Mouse (Mus musculus) neural tube, embryonic 12.5 days (tissue): ENCODE results near the gene Spag8. TPM values are rescaled to one million over a fixed set of nuclear protein-coding genes. Genes with fewer than 3 reads are reported as not detected.

Experiments
- ATAC-seq: fragments of 200-750 bp; cut with Nextera tagmentation; 2 replicates; pipeline ENCODE4 v1.8.0; 2017; ENCODE audit warnings: low read depth, mild to moderate bottlenecking, moderate TSS enrichment, moderate library complexity; ENCODE audit not compliant: low FRiP score
- H3K27ac ChIP-seq: fragments of 300-500 bp; sonication (generic); 2 replicates; pipeline ENCODE4 v1.5.1; 2016
- H3K27me3 ChIP-seq: fragments of 300-500 bp; sonication (generic); replicated peaks from 2 replicates; pipeline ENCODE4 v1.6.1; 2016; ENCODE audit warnings: mild to moderate bottlenecking
- H3K36me3 ChIP-seq: fragments of 300-500 bp; sonication (generic); 2 replicates; pipeline ENCODE4 v1.6.1; 2016; ENCODE audit warnings: mild to moderate bottlenecking
- H3K4me1 ChIP-seq: fragments of 300-500 bp; sonication (generic); 2 replicates; pipeline ENCODE4 v1.6.1; 2016
- H3K4me2 ChIP-seq: fragments of 300-500 bp; sonication (generic); replicated peaks from 2 replicates; pipeline ENCODE4 v1.6.1; 2016; ENCODE audit warnings: mild to moderate bottlenecking
- H3K4me3 ChIP-seq: fragments of 300-500 bp; sonication (generic); 2 replicates; pipeline ENCODE4 v1.5.1; 2016
- H3K9ac ChIP-seq: fragments of 300-500 bp; sonication (generic); 2 replicates; pipeline ENCODE4 v1.6.1; 2016; ENCODE audit warnings: mild to moderate bottlenecking
- H3K9me3 ChIP-seq: fragments of 300-500 bp; sonication (generic); 2 replicates; pipeline ENCODE4 v1.6.1; 2016; ENCODE audit warnings: mild to moderate bottlenecking
- WGBS: fragments of 180-500 bp; shearing (Covaris S2); methylation state at CpG from one replicate; pipeline ENCODE4 v1.1.7; 2016; 5-methylcytosine and 5-hydroxymethylcytosine counted together
- polyA plus RNA-seq: library from polyadenylated mRNA; unstranded; fragments of >200 nt; fragmentation: Nextera tagmentation; extraction: Ambion mirVana; gene quantifications from 2 replicates; pipeline ENCODE4 v1.2.1, GENCODE M21; 2016

Spag8 gene
- polyA plus RNA-seq, 1 experiment from 2014 or later, result 3.0 TPM

DNA sequence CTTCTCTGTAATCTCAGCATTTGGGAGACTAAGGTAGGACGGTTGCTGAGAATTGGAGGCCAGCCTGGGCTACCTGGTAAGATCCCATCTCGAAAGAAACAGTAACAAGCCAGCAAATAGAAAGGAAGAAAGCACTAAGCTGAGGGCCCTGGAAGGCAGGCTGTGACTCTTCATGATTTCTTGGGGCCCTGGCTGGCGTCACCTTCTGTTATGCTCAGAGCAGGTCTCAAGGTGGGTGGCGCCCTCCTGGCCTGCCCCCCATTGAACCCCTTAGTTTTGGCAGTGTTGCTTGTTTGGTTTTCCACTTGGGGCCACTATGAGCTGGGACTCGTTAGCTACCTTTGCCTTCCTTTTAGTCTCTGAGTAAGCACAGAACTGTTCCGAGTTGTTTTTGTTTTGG lies 16.6 kb downstream of the Spag8 start:
- 77% methylated on average over 6 of the region's 6 CpGs for WGBS
- no peak for ATAC-seq
- no peaks in the 10 kb centered on the region for H3K9me3 ChIP-seq

DNA sequence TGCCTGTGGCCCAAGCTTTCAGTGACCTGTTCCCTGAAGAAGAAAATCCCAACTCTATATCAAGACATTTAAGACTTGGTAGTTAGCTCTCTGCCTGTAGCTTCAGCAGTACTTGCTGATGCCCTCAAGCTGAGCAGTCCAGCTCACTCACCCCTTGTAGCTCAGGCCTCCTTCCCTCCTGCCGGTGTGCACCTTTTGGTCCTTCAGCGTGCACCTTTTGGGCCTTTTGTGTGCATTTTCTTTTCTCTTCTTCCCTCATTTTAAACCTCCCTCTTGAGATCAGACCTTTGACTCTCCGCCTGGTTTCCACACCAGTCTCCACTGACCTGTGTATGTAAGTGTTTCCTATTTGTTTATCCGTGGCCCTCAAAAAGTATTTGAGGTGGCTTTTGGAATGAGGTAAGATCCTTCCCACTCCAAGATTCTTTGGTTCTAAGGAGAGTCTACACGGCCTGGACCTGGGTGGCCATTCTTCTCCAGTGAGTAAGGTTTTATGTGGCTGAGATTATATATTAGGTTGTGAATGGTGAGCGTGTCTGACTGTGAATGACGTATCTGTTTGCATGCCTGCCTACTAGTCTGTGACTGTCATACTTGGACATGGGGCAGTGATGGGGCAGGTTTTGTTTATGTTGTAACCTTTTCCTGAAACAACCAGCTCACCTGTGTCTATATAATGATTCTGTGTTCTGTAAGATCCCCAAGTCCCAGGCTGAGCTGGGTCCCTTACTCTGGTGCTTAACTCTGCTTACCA lies 18.6 kb downstream of the Spag8 start:
- H3K4me2 ChIP-seq, result peak overlapping the region; percentile 92

More for the DNA sequence above, 16.6 kb downstream of the Spag8 start:
- Histone ChIP-seq H3K4me2 (peak overlapping the region; percentile 92; the same call in 1 of the 2 replicates), H3K4me3 (no peak overlapping the region), H3K27ac (no peak overlapping the region), H3K36me3 (peaks cover 5% of the 10 kb centered on the region; the same call in 1 of the 2 replicates), H3K9ac (no peak overlapping the region), H3K27me3 (no peaks in the 10 kb centered on the region), H3K4me1 (peaks cover 26% of the 10 kb centered on the region)

DNA sequence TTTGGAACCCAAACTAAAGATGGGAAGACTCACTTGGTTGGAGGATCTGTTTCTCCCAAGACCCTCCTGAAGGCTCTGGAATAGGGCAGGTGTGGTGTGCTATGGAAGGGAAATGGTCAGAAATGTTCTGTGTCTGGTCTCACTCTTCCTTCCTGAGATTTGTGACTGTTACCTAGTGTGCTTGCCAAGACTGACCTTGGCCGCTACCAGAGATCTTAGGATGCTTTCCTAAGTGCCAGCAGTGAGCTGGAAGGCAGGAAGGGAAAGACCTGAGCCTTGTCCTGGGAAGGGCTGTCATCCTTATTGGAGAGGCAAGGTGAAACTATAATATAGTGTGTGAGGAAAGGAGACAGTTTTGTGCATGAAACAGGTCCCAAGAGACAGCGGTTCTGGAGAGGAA lies 19.7 kb downstream of the Spag8 start:
- H3K4me3 ChIP-seq, result 0 out of 2 replicates have a peak overlapping the region, but pooled peaks have one; percentile 11
- H3K9me3 ChIP-seq, result no peaks in the 10 kb centered on the region
- peaks cover 30% of the 10 kb centered on the region for H3K4me1 ChIP-seq
- WGBS, result 93% methylated on average over 2 of the region's 2 CpGs
- peak overlapping the region; percentile 92 for H3K4me2 ChIP-seq
- no peak for ATAC-seq
- no peaks in the 10 kb centered on the region for H3K27me3 ChIP-seq
- no peaks in the 10 kb centered on the region for H3K36me3 ChIP-seq
- no peak overlapping the region for H3K9ac ChIP-seq
- H3K27ac ChIP-seq, result no peak overlapping the region

More for the DNA sequence above, 18.6 kb downstream of the Spag8 start:
- Histone ChIP-seq H3K36me3 (no peaks in the 10 kb centered on the region), H3K9me3 (no peaks in the 10 kb centered on the region), H3K9ac (0 out of 2 replicates have a peak overlapping the region, but pooled peaks have one; percentile 26), H3K4me1 (peaks cover 30% of the 10 kb centered on the region), H3K27me3 (no peaks in the 10 kb centered on the region), H3K27ac (no peak overlapping the region), H3K4me3 (no peak overlapping the region)
- 87% methylated on average over 7 of the region's 7 CpGs for WGBS
- ATAC-seq, result no peak

DNA sequence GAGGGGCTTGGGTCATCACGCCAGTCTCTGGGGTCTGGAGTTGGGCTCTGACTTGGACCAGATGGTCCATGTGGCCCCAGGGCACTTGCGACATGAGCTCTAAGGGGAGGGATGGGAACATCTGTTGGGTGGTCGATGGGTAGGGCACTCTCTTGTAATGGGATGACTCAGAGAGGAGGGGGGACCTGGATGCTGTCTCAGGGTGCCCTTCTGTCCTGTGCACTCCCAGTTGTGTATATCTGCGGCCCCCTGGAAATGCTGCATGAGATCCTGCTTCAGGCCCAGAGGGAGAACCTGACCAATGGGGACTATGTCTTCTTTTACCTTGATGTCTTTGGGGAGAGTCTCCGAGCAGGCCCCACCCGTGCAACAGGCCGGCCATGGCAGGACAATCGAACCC lies 20.1 kb downstream of the Spag8 start:
- WGBS, result 66% methylated on average over 8 of the region's 8 CpGs
- Histone ChIP-seq H3K9ac (no peak overlapping the region), H3K9me3 (no peaks in the 10 kb centered on the region), H3K4me1 (peaks cover 30% of the 10 kb centered on the region), H3K27me3 (no peaks in the 10 kb centered on the region), H3K4me2 (peak overlapping the region; percentile 92), H3K27ac (no peak overlapping the region), H3K36me3 (no peaks in the 10 kb centered on the region), H3K4me3 (0 out of 2 replicates have a peak overlapping the region, but pooled peaks have one; percentile 11)
- no peak for ATAC-seq

DNA sequence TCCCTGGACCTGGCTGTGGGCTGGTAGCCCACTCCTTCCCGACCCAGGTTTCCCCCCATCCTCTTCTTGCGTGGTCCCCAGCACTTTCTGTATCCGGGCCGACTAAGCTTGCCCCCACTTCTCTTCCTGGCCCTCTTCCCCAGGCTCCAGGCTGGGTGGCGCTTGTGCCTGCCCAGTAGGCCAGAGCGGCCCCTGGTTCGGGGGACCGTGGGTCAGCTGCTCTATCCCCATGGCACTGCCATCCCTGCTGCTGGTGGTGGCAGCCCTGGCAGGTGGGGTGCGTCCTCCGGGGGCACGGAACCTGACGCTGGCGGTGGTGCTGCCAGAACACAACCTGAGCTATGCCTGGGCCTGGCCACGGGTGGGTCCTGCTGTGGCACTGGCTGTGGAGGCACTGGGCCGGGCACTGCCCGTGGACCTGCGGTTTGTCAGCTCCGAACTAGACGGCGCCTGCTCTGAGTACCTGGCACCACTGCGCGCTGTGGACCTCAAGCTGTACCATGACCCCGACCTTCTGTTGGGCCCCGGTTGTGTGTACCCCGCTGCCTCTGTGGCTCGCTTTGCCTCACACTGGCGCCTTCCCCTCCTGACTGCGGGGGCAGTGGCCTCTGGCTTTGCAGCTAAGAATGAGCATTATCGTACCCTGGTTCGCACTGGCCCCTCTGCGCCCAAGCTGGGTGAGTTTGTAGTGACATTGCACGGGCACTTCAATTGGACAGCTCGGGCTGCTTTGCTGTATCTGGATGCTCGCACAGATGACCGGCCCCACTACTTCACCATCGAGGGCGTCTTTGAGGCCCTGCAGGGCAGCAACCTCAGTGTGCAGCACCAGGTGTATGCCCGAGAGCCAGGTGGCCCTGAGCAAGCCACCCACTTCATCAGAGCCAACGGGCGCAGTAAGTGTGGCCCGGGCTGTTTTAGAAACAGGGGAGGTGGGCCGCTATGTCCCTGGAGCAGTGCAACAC lies 21.2 kb downstream of the Spag8 start:
- ATAC-seq, result peak; percentile 31; the same call in 1 of the 2 replicates
- Histone ChIP-seq H3K27ac (peak overlapping the region; percentile 82), H3K4me2 (peak overlapping the region; percentile 92), H3K36me3 (no peaks in the 10 kb centered on the region), H3K9me3 (no peaks in the 10 kb centered on the region), H3K27me3 (no peaks in the 10 kb centered on the region), H3K4me1 (peaks cover 30% of the 10 kb centered on the region), H3K9ac (peak overlapping the region; percentile 93), H3K4me3 (peak overlapping the region; percentile 63)
- 43% methylated on average over 42 of the region's 42 CpGs for WGBS

DNA sequence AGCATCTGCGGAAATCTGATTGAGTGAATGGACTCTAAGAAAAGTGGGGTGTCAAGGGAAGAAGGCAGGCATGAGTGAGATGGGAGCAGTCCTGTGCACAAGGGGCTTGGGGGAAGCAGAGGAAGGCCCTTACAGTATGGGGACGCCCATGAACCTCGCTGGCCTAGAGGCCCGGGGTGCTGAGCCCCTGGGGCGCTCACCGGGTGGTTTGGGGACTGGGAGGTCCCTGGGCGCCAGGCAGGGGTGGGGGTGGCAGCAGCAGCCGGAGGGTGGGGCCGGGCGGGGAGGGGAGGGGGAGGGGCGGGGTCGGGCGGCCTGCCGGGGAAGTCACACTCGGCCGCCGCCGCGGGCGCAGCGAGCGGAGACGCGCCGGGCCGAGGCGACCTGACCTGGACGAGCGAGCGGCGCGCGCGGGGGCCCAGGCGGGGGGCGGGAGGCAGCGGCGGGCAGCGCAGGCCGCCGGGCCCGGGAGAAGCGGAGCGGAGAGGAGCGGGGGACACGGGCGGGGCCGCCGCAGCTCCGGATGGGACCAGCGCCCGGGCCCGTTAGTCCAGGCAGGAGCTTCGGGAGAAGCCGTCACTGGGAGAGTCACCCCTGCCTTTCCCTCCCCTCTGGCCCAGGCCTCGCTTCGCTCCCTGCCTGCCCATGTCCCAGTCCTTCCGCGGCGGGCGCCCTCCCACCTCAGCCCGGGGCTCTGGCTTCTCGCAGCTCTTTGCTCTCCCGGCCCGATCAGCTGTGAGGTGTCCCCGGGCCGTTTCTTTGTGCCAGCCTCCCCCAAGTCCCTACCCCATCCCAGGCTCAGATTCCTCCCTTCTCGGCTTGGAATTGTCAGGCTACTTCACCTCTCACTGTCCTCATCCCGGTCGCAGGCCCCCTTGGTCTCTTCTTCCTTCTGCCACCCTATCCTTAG lies 22.1 kb downstream of the Spag8 start, which contains the start of gene Npr2:
Gene Npr2, plus strand, starts transcription at position 890 of the 910 bp plus-strand sequence.
- 1% methylated on average over 60 of the region's 70 CpGs for WGBS
- peak within 1 kb of the TSS; percentile 93 for H3K9ac ChIP-seq

DNA sequence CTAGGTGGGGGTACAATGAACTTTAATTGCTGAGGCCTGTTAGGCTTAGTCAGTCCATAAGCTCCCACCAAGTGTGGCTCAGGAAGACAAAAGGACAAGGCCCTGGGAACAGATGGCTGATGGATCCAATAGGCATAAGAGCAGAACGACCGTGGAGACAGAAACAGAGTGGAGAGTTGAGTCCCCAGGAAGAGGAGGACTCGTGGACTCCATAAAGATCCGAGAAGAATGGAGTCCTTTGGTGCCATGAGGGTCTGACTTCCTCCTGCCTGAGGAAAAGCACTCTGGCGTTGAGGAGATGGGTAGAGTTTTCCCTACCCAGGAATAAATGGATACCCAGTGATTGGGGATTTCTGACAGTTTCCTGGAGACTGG lies 22.7 kb downstream of the Spag8 start:
- peak overlapping the region; percentile 63; the same call in 1 of the 2 replicates for H3K4me3 ChIP-seq
- peaks cover 3% of the 10 kb centered on the region; the same call in 1 of the 2 replicates for H3K9me3 ChIP-seq
- WGBS, result 14% methylated on average over 5 of the region's 5 CpGs
- peaks cover 30% of the 10 kb centered on the region for H3K4me1 ChIP-seq
- peak overlapping the region; percentile 82 for H3K27ac ChIP-seq
- H3K36me3 ChIP-seq, result no peaks in the 10 kb centered on the region
- H3K27me3 ChIP-seq, result no peaks in the 10 kb centered on the region
- ATAC-seq, result peak; percentile 17; the same call in 1 of the 2 replicates
- H3K9ac ChIP-seq, result peak overlapping the region; percentile 93; the same call in 1 of the 2 replicates
- peak overlapping the region; percentile 92 for H3K4me2 ChIP-seq

More for the DNA sequence above, 22.1 kb downstream of the Spag8 start, which contains the start of gene Npr2:
- Histone ChIP-seq H3K27me3 (no peaks in the 10 kb centered on the region), H3K27ac (peak within 1 kb of the TSS; percentile 82), H3K36me3 (no peaks in the 10 kb centered on the region), H3K4me3 (peak within 1 kb of the TSS; percentile 63), H3K4me1 (peaks cover 30% of the 10 kb centered on the region), H3K4me2 (peak within 1 kb of the TSS; percentile 92), H3K9me3 (0 out of 2 replicates have a peak, but pooled peaks cover 3% of the 10 kb centered on the region)
- ATAC-seq, result peak; percentile 63

DNA sequence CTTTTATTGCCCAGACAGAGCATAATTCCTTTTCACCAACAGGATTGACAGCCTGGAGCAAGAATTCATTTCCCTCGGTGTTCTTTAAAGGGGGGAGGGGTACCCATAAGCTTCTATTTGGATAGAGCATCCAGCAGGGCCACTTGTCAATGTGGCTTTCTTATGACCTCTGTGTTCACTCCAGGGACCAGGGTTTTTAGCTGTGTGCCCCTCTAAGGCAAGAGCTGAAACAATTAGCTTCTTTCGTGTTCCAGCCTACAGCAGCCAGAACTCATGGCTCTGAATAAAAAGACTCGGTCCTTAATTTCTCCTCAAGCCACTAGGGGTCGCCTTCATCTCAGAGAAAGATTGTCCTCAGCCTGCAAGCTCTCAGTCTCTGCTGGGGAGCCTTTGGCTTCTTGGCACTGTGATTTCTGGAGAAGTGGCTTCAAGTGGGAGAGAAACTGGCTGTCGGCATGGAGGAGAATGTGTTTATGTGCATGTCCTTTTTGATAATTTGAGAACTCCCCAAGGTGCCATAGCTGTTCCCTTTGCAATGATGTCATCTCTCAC lies 23.3 kb downstream of the Spag8 start:
- H3K27me3 ChIP-seq, result no peaks in the 10 kb centered on the region
- H3K36me3 ChIP-seq, result no peaks in the 10 kb centered on the region
- peaks cover 8% of the 10 kb centered on the region; the same call in 1 of the 2 replicates for H3K9me3 ChIP-seq
- no peak overlapping the region for H3K4me3 ChIP-seq
- peaks cover 30% of the 10 kb centered on the region for H3K4me1 ChIP-seq
- peak; percentile 58; the same call in 1 of the 2 replicates for ATAC-seq
- peak overlapping the region; percentile 92 for H3K4me2 ChIP-seq
- H3K9ac ChIP-seq, result no peak overlapping the region
- WGBS, result 5% methylated on average over 5 of the region's 5 CpGs
- no peak overlapping the region; the same call in 1 of the 2 replicates for H3K27ac ChIP-seq

DNA sequence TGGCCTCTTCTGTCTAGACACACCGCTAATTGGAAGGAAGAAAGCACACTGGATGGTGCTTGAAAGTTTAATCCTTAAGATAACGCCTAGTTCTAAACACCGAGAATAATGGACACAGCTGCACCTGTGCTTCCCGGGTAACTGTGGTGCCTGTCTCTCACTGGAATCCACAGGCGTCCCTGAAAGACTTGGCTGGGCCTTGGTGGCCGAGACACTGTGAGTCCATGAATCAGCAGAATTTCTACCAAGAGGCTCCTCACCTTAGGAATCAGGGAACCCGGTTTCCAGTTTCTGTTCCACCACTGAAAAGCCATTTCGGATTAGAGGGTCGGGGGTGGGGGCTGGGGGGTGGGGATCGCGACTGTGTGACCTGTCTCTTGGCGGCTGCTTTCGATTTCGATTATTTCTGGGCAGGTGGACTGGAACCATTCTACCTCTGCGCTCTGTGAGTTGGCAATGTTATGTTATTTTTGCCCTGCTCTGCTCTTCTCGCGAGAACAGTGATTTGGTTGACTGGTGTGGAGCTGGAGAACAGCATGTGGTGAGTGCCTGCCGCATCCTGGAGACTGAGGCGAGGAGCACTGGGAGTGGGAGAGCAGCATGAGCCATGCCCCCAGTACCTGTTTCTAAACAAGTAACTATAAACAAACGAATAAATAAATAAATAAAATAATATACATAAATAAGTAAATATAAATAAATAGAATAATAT lies 24.1 kb downstream of the Spag8 start:
- Histone ChIP-seq H3K9me3 (peaks cover 9% of the 10 kb centered on the region; the same call in 1 of the 2 replicates), H3K27me3 (no peaks in the 10 kb centered on the region), H3K9ac (no peak overlapping the region), H3K4me1 (peaks cover 28% of the 10 kb centered on the region), H3K4me2 (no peak overlapping the region), H3K4me3 (no peak overlapping the region), H3K27ac (no peak overlapping the region), H3K36me3 (no peaks in the 10 kb centered on the region)
- WGBS, result 46% methylated on average over 20 of the region's 20 CpGs
- no peak for ATAC-seq

DNA sequence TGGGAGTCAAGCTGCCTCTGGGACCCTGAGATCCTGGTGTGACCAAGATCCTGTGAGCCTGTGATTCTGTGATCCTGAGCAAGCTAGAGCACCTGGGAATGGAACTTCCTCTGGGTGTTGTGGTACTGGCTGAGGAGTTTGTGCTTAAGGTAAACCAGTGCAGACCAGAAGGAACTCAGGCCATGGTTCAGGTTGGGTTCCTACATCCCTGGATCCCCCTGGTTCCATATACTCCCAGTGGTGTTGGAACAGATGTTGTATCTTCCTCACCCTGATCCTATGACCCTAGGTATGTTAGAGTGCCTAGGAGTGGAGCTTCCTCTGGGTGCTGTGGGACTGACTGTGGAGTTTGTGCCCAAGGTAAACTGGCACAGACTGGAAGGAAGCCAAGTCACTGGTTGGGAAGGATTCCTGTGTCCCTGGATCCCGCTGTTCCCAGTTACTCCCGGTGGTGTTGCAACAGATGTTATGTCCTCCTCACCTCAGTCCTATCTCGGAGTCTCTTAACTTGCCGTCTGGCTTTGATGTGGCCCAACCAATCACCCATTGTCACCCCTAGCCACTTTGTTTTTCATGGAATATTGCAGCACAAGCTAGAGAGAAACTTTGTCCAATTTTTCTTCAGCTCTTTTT lies 33.1 kb downstream of the Spag8 start:
- Histone ChIP-seq H3K4me3 (no peak overlapping the region), H3K4me2 (no peak overlapping the region), H3K36me3 (no peaks in the 10 kb centered on the region), H3K9ac (no peak overlapping the region), H3K9me3 (peaks cover 2% of the 10 kb centered on the region; the same call in 1 of the 2 replicates), H3K27ac (no peak overlapping the region), H3K4me1 (no peaks in the 10 kb centered on the region), H3K27me3 (no peaks in the 10 kb centered on the region)
- 85% methylated on average over 4 of the region's 4 CpGs for WGBS
- ATAC-seq, result no peak
